Mouse (Mus musculus) layer of hippocampus, adult 2 months (tissue): ENCODE results near the gene Olfr517. TPM values are rescaled to one million over a fixed set of nuclear protein-coding genes. Genes with fewer than 3 reads are reported as not detected.

Source experiments
- DNase-seq, 2 experiments: peaks; one replicate each; pipeline ENCODE4 v3.0.0; 2022; ENCODE audit warnings: low spot score in 2 of 2
- H3K27ac ChIP-seq: fragments of 200-600 bp; 2 replicates; pipeline ENCODE4 v1.8.1; 2022
- H3K4me3 ChIP-seq: fragments of 200-600 bp; 2 replicates; pipeline ENCODE4 v1.8.1; 2022; ENCODE audit warnings: mild to moderate bottlenecking
- CTCF ChIP-seq: fragments of 200-600 bp; conservative IDR thresholded peaks from 2 replicates; pipeline ENCODE4 v1.8.1; 2022; ENCODE audit warnings: antibody characterized with exemption, mild to moderate bottlenecking, moderate library complexity
- long read RNA-seq, 2 experiments: library from polyadenylated mRNA; stranded (forward); transcript quantifications; one replicate each; pipeline ENCODE4 v2.0.0; 2021; ENCODE audit warnings: borderline mapping rate in 2 of 2
- total RNA-seq, 2 experiments: library from RNA; stranded (reverse); gene quantifications; 2 replicates each; pipeline ENCODE4 v1.2.3; 2021

The Olfr517 gene
- total RNA-seq, result not detected
- long read RNA-seq, experiment 1, result 0 reads
- long read RNA-seq, experiment 2, result 0 reads

DNA sequence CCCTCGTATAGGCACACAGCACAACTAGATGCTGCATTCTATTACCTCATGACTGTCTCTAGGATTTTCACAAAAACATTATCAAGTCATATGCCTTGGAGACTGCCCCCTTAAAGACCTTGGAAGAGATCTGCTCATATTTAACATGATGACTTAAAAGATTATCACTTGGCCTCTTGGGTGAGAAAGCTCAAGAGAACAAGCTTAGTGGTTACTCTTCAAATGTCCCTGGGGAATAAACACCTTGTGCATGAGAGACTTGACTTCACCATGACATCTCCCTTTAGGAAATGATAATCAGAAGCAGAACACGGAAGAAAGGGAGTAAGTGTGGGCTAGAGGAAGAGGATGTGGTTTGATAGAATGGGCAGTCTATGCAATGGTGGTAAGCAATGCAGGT, at the start of gene Olfr517:
Olfr517 (minus strand) TSS at position 101 of the 400 bp plus-strand sequence.
- TF ChIP-seq CTCF, result no peak
- Histone ChIP-seq H3K4me3 (no peak within 1 kb of the TSS), H3K27ac (no peak within 1 kb of the TSS)
- no peak for DNase-seq

GRCm38 (mm10) chr7:108903969-108904368, 31.8 kb upstream of the Olfr517 start:
- no peak overlapping the region for H3K27ac ChIP-seq
- H3K4me3 ChIP-seq, result no peak overlapping the region

DNA sequence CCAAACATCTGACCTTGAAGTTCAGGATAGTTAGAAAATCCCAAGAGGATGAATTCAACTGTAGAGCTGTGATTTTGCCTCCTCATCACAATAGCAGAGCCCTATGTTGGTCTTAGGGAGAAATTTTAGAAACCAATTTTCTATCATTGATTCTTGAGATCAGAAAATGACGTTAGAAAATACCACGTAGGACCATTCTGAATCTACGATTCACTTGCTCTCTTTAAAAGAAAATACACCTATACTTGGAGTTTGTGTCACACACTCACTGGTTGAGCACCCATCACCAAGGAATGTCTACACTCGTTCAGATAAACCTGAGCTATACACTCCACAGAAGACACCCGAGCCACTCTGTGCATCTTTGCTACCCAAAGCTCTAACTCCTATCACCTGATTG, 22.1 kb upstream of the Olfr517 start, which contains the start of gene Olfr519:
Olfr519 (minus strand) TSS at position 101 of the 400 bp plus-strand sequence.
- H3K4me3 ChIP-seq, result no peak within 1 kb of the TSS
- TF ChIP-seq CTCF, result no peak
- no peak for DNase-seq
- no peak within 1 kb of the TSS for H3K27ac ChIP-seq

More at GRCm38 (mm10) chr7:108903969-108904368, 31.8 kb upstream of the Olfr517 start:
- DNase-seq, result no peak
- no peak for TF ChIP-seq CTCF

GRCm38 (mm10) chr7:108884906-108885305, 12.7 kb upstream of the Olfr517 start, which contains the start of gene Olfr518:
Olfr518 (minus strand) TSS chr7:108885006.
- Histone ChIP-seq H3K4me3 (no peak within 1 kb of the TSS), H3K27ac (no peak within 1 kb of the TSS)
- no peak for TF ChIP-seq CTCF
- DNase-seq, result no peak

DNA sequence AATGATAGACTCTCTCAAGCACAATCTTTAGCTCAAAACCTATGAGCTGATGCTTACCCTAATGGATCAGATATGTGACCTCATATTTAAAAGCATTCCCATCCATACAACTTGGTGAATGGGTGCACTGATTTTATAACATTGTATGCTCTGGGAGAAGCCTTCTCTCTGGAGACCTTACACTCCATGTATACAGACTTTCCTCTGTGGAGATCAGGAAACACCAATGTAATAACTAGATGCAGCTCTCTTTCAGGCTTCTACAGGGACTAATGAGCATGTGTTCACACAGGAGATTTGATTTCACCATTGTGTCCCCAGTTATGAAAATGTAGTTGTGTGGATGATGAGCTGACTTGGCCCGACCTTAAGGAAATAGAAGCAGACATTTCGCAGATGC, 21.8 kb downstream of the Olfr517 start, which contains the start of gene Olfr516:
Olfr516 (minus strand) TSS at position 101 of the 400 bp plus-strand sequence.
- Histone ChIP-seq H3K4me3 (no peak within 1 kb of the TSS), H3K27ac (no peak within 1 kb of the TSS)
- DNase-seq, result no peak
- no peak for TF ChIP-seq CTCF

- Histone ChIP-seq H3K27ac (no peak within 1 kb of the TSS), H3K4me3 (no peak within 1 kb of the TSS)
- no peak for DNase-seq
- TF ChIP-seq CTCF, result no peak
These were observed 46.3 kb downstream of the Olfr517 start, which contains the start of gene Olfr514 for GRCm38 (mm10) chr7:108825897-108826296. Olfr514 (minus strand) TSS chr7:108825997.

Other genes starting within 250 kb of the Olfr517 start
- not detected for gene Olfr508, start 242.4 kb downstream of the Olfr517 start, total RNA-seq
- gene Olfr509, start 220.5 kb downstream of the Olfr517 start, total RNA-seq, result not detected
- not detected for gene Olfr510, start 206.0 kb downstream of the Olfr517 start, total RNA-seq
- not detected for gene Olfr512, start 159.1 kb downstream of the Olfr517 start, total RNA-seq
- not detected for gene Olfr513, start 121.4 kb downstream of the Olfr517 start, total RNA-seq
- gene Olfr514, start 46.4 kb downstream of the Olfr517 start, total RNA-seq, result not detected
- not detected for gene Olfr516, start 21.9 kb downstream of the Olfr517 start, total RNA-seq
- gene Olfr518, start 12.6 kb upstream of the Olfr517 start, total RNA-seq, result not detected
- not detected for gene Olfr519, start 22.0 kb upstream of the Olfr517 start, total RNA-seq
- under 1 TPM; 0.27 to 0.28 TPM for gene Nlrp10, start 57.8 kb upstream of the Olfr517 start, total RNA-seq
- 100 to 1,000 TPM in 1 of 2 experiments, 10 to 100 TPM in 1; 95.6 to 101 TPM for gene Eif3f, start 62.0 kb upstream of the Olfr517 start, total RNA-seq
- gene Tub, start 78.0 kb upstream of the Olfr517 start, total RNA-seq, result 100 to 1,000 TPM; 179 to 198 TPM
- gene Ric3, start 211.0 kb upstream of the Olfr517 start, total RNA-seq, result 10 to 100 TPM; 69.6 to 72.0 TPM